Mouse (Mus musculus) forebrain, embryonic 15.5 days (tissue): ENCODE measurements around the gene Rif1. TPM values are rescaled to one million over a fixed set of nuclear protein-coding genes. Genes with fewer than 3 reads are reported as not detected.
"Not testable (repeated sequence)": the region's sequence is repeated elsewhere in the genome, so short reads cannot be mapped to it uniquely, and the experiment has no call there.

Experiments
- ATAC-seq: fragments of 200-750 bp; cut with Nextera tagmentation; replicated peaks from 2 replicates; pipeline ENCODE4 v1.8.0; 2017; ENCODE audit warnings: mild to moderate bottlenecking, moderate TSS enrichment, moderate library complexity
- H3K27ac ChIP-seq: fragments of 300-500 bp; sonication (generic); replicated peaks from 2 replicates; pipeline ENCODE4 v1.5.1; 2015; ENCODE audit warnings: mild to moderate bottlenecking, inconsistent platforms
- H3K27me3 ChIP-seq: fragments of 300-500 bp; sonication (generic); 2 replicates; pipeline ENCODE4 v1.6.1; 2015; ENCODE audit warnings: inconsistent platforms
- H3K36me3 ChIP-seq: fragments of 300-500 bp; sonication (generic); 2 replicates; pipeline ENCODE4 v1.6.1; 2015; ENCODE audit warnings: mild to moderate bottlenecking, inconsistent platforms
- H3K4me1 ChIP-seq: fragments of 300-500 bp; sonication (generic); 2 replicates; pipeline ENCODE4 v1.6.1; 2015; ENCODE audit warnings: inconsistent platforms
- H3K4me2 ChIP-seq: fragments of 300-500 bp; sonication (generic); replicated peaks from 2 replicates; pipeline ENCODE4 v1.6.1; 2015; ENCODE audit warnings: mild to moderate bottlenecking, inconsistent platforms
- H3K4me3 ChIP-seq: fragments of 300-500 bp; sonication (generic); 2 replicates; pipeline ENCODE4 v1.5.1; 2015; ENCODE audit warnings: mild to moderate bottlenecking, inconsistent platforms
- H3K9ac ChIP-seq: fragments of 300-500 bp; sonication (generic); replicated peaks from 2 replicates; pipeline ENCODE4 v1.6.1; 2015; ENCODE audit warnings: mild to moderate bottlenecking, inconsistent platforms
- H3K9me3 ChIP-seq: fragments of 300-500 bp; sonication (generic); 2 replicates; pipeline ENCODE4 v1.6.1; 2016; ENCODE audit warnings: inconsistent platforms
- WGBS: fragments of 180-500 bp; shearing (Covaris S2); methylation state at CpG from one replicate; pipeline ENCODE4 v1.1.7; 2015; ENCODE audit warnings: mixed read lengths; 5-methylcytosine and 5-hydroxymethylcytosine counted together
- polyA plus RNA-seq: library from polyadenylated mRNA; unstranded; fragments of >200 nt; fragmentation: Nextera tagmentation; extraction: Ambion mirVana; gene quantifications from 2 replicates; pipeline ENCODE4 v1.2.1, GENCODE M21; 2015

The Rif1 gene
- polyA plus RNA-seq, 1 experiment from 2014 or later = 31.0 TPM

DNA sequence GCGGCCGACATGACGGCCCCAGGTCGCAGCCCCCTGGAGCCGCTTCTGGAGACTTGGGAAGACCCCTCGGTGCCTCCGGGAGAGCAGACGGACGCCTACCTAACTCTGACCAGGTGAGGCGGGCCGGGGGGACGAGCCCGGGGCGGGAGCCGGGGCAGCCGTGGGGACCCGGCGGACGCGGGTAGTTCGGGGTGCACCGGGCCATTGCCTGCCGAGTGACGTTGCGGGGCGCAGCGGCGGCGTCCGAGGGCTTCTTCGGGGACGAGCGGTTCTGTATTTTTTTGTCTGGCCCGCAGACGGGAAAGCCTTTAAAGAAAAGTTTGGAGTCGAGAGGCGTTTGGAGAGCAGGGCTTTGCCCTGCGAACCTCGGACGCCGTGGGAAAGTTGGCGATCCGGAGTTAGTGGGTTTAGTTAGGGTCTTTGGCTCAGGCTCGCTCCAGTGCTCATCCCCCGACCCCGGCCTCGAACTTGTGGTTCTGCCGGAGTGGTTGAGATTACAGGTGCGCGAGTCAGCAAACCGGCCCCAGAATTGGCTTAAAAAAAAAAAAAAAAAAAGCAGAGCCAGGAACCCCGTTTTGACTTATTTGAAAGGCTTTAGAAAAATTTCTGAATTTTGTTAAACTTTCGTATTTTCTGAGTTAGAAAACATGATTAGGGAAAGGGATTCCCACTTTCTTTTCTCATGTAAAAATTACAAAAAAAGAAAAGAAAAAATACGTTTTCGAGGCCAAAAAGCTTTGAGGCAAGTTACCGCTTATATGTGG is 691 bp downstream of the Rif1 start:
- H3K9me3 ChIP-seq = no peaks in the 10 kb centered on the region
- peaks cover 27% of the 10 kb centered on the region for H3K4me1 ChIP-seq
- H3K4me2 ChIP-seq = peak overlapping the region; percentile 66
- peak overlapping the region; percentile 77 for H3K27ac ChIP-seq
- peak overlapping the region; percentile 74 for H3K9ac ChIP-seq
- 2% methylated on average over 56 of the region's 56 CpGs for WGBS
- H3K27me3 ChIP-seq = no peaks in the 10 kb centered on the region
- H3K36me3 ChIP-seq = peaks cover 12% of the 10 kb centered on the region; the same call in 1 of the 2 replicates
- H3K4me3 ChIP-seq = peak overlapping the region; percentile 75
- ATAC-seq = peak; percentile 71

DNA sequence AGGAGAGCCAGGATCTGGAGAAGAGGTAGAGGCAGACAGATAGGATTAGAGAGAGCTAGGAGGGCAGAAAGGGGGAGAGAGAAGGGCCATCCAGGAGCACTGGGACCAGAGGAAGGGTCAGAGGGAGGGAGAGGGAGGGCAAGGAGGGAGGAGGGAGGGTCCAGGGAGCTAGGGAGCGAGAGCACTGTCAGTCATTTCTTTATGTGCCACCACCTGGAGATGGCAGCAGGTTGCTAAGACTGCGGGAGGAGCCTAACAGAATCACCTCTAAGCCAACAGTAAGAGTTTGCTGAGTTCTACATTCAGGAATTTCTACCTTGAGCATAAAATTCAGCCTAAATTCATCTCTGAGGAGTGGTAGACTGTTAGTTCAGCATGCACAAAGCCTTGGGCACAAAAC is 6.0 kb downstream of the Rif1 start:
- H3K36me3 ChIP-seq = peaks cover 32% of the 10 kb centered on the region; the same call in 1 of the 2 replicates
- no peak overlapping the region for H3K27ac ChIP-seq
- no peak for ATAC-seq
- no peak overlapping the region for H3K4me2 ChIP-seq
- peaks cover 15% of the 10 kb centered on the region for H3K4me1 ChIP-seq
- WGBS = 90% methylated on average over 2 of the region's 2 CpGs
- no peaks in the 10 kb centered on the region for H3K9me3 ChIP-seq
- H3K27me3 ChIP-seq = no peaks in the 10 kb centered on the region
- no peak overlapping the region for H3K9ac ChIP-seq
- H3K4me3 ChIP-seq = no peak overlapping the region

DNA sequence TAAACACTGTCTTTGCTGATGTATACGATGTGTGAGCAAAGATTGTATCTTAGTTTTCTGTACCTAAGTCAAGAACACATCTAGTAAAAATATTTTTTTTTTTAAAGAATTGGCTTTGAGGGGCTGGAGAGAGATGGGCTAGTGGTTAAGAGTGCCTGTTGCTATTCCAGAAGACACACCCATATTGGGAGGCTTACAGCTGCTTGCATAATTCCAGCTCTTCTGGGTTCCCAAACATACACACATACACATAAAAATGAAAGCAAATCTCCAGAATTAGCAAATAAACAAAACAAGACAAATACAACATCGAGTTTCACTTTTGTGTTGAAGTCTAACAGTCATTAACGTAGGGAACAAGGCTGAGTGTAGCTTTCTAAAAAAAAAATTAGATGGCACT is 11.4 kb downstream of the Rif1 start:
- Histone ChIP-seq H3K27me3 (no peaks in the 10 kb centered on the region), H3K4me2 (no peak overlapping the region), H3K9ac (no peak overlapping the region), H3K4me1 (no peaks in the 10 kb centered on the region), H3K9me3 (no peaks in the 10 kb centered on the region), H3K27ac (no peak overlapping the region), H3K4me3 (no peak overlapping the region), H3K36me3 (peaks cover 40% of the 10 kb centered on the region)
- no peak for ATAC-seq
- WGBS = 97% methylated on average over 3 of the region's 3 CpGs

DNA sequence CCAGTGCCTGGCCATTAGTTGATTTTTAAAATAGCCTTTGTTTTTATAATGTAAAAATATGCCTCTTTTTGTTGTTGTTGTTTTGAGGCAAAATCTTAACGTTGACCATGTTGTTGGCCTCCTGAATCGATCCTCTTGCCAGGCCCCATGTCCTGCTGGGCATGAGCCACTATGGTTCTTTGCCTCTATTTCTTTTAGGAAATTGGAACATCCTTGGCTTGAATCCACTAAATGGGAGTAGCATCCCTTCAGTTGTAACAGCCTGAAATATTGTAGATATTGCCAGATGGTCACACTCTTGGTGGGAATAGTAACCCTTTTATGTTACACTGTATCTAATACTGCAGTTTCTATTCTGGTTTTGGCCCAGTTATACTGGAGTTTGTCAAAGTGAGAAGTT is 11.9 kb downstream of the Rif1 start:
- Histone ChIP-seq H3K4me1 (no peaks in the 10 kb centered on the region), H3K36me3 (peaks cover 45% of the 10 kb centered on the region), H3K27ac (no peak overlapping the region), H3K4me3 (no peak overlapping the region), H3K9me3 (no peaks in the 10 kb centered on the region), H3K4me2 (no peak overlapping the region), H3K27me3 (no peaks in the 10 kb centered on the region), H3K9ac (no peak overlapping the region)
- ATAC-seq = no peak
- WGBS = 85% methylated on average over 2 of the region's 2 CpGs

DNA sequence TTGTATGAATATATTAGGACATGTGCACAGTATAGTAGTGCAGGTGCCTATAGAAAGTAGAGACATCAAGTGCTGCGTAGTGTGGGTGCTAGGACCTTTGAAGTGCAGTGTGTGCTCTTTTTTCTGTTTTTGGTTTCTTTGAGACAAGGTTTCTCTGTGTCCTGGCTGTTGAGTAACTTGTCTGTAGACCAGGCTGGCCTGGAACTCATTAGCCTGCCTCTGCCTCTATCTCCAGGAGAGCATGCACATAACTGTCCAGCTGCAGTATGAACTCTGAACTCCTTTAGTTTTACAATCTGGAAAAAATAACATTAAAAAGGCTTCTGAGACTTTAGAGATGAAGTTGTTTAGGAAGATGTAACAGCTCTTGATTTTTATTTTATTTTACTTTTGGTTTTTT is 41.5 kb downstream of the Rif1 start:
- Histone ChIP-seq H3K4me3 (no peak overlapping the region), H3K36me3 (peaks cover 65% of the 10 kb centered on the region), H3K27me3 (no peaks in the 10 kb centered on the region), H3K9me3 (no peaks in the 10 kb centered on the region), H3K4me2 (no peak overlapping the region), H3K9ac (no peak overlapping the region), H3K27ac (no peak overlapping the region), H3K4me1 (no peaks in the 10 kb centered on the region)
- WGBS = 100% methylated on average over 1 of the region's 1 CpGs
- no peak for ATAC-seq

- not testable (repeated sequence) for H3K4me2 ChIP-seq, H3K4me1 ChIP-seq, ATAC-seq, H3K9me3 ChIP-seq, H3K27me3 ChIP-seq, H3K27ac ChIP-seq, H3K9ac ChIP-seq, H3K4me3 ChIP-seq
- 97% methylated on average over 20 of the region's 20 CpGs for WGBS
- peaks cover 17% of the 10 kb centered on the region for H3K36me3 ChIP-seq
These were observed 58.7 kb downstream of the Rif1 start for GRCm38 (mm10) chr2:52131370-52131769.

- ATAC-seq = no peak
- WGBS = 86% methylated on average over 2 of the region's 2 CpGs
- peaks cover 4% of the 10 kb centered on the region; the same call in 1 of the 2 replicates for H3K36me3 ChIP-seq
- H3K4me2 ChIP-seq = no peak overlapping the region
- H3K27me3 ChIP-seq = no peaks in the 10 kb centered on the region
- H3K9ac ChIP-seq = no peak overlapping the region
- no peaks in the 10 kb centered on the region for H3K9me3 ChIP-seq
- H3K4me3 ChIP-seq = no peak overlapping the region
- no peak overlapping the region for H3K27ac ChIP-seq
- no peaks in the 10 kb centered on the region for H3K4me1 ChIP-seq
These were observed 60.7 kb downstream of the Rif1 start for GRCm38 (mm10) chr2:52133351-52133750.

DNA sequence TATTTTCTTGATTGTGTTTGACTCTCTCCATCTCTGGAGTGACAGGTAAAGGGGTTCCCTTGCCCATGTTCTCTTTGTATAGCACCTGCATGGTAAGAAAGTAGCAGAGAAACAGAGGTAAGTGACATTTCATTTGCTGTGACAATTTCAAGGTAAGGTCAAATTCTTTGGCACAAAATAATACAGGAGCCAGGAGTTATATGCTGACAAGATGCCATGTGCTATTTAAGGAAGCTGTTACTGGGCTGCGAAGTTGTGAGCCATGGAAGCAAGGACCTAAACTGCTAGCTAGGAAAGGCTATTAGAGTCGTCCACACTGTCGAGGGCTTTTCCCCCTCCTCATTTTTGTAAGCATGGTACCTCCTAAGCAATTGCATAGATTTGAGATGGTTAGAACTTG is 80.4 kb downstream of the Rif1 start:
- WGBS = 76% methylated on average over 3 of the region's 3 CpGs
- H3K4me1 ChIP-seq = no peaks in the 10 kb centered on the region
- no peak overlapping the region for H3K4me3 ChIP-seq
- ATAC-seq = no peak
- H3K9me3 ChIP-seq = no peaks in the 10 kb centered on the region
- no peaks in the 10 kb centered on the region for H3K36me3 ChIP-seq
- H3K27me3 ChIP-seq = no peaks in the 10 kb centered on the region
- H3K27ac ChIP-seq = no peak overlapping the region
- H3K4me2 ChIP-seq = no peak overlapping the region
- H3K9ac ChIP-seq = no peak overlapping the region

DNA sequence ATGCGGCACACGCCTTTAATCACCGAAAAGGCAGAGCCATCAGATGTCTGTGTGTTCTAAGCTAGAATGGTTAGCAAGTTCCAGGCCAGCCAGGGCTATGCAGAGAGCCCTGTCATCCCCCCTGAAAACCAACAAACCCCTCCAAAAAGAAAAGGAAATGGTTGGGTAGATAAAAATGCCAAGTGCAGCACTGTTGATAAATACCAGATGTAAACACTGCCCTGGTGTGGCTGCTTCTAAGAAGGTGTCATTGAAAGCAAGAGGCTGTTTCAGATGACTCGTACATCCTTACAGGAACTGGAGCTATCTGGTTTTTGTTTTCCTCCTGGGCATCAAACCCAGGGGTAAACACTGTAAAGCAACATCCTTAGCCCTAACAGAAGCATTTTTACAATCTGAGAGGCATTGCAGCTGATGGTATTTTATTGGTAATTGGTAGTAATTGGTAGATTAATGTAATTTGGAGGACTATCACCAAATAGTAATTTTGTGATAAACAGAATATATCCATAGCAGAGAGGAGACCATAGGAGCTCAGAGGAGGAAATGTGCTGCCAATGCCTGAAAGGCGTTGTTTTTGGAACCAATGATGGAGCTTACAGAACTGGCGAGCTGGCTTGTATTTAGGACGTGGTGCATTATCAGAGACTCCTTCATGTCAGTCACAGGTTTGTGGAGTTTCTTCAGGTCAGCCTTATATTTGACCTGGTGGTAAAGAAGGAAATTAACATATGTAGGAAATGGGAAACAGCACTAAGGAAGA is 96.8 kb downstream of the Rif1 start:
- Histone ChIP-seq H3K27me3 (no peaks in the 10 kb centered on the region), H3K27ac (no peak overlapping the region), H3K4me1 (no peaks in the 10 kb centered on the region), H3K9me3 (no peaks in the 10 kb centered on the region), H3K9ac (no peak overlapping the region), H3K36me3 (no peaks in the 10 kb centered on the region), H3K4me2 (no peak overlapping the region), H3K4me3 (no peak overlapping the region)
- 93% methylated on average over 7 of the region's 7 CpGs for WGBS
- ATAC-seq = no peak

Other genes with a start within 250 kb of the Rif1 start
- gene Rbm43, start 137.7 kb upstream of the Rif1 start, polyA plus RNA-seq = 5.5 and 6.3 TPM in 2 replicates
- 4.7 and 6.0 TPM in 2 replicates for gene Nmi, start 99.3 kb upstream of the Rif1 start, polyA plus RNA-seq
- 6.4 and 6.6 TPM in 2 replicates for gene Tnfaip6, start 34.8 kb upstream of the Rif1 start, polyA plus RNA-seq